Mouse (Mus musculus) Patski (cell line): Measurements from ENCODE around the gene Gli2. TPM values are rescaled to one million over a fixed set of nuclear protein-coding genes. Genes with fewer than 3 reads are reported as not detected.

Experiments used
- ATAC-seq: fragments of 100-300 bp; one replicate; pipeline ENCODE4 v1.8.0; 2021
- CTCF ChIA-PET: fragments of 350-600 bp; sonication (Branson Sonifier 250); formaldehyde crosslinking; loops from one replicate; lab custom pipeline; 2022; ENCODE audit warnings: inconsistent platforms; lab: Charles Lee
- POLR2A ChIA-PET: fragments of 350-600 bp; sonication (Branson Sonifier 250); formaldehyde crosslinking; loops from one replicate; lab custom pipeline; 2022; ENCODE audit warnings: antibody characterized with exemption, inconsistent platforms; lab: Charles Lee
- DNase-seq: peaks from one replicate; pipeline ENCODE4 v3.0.0-alpha.2; 2011; ENCODE audit warnings: low read depth, low spot score
- H3K27me3 ChIP-seq: fragments of 371-371 bp; one replicate; pipeline ENCODE4 v1.5.1; 2021
- CTCF ChIP-seq: fragments of 100-300 bp; IDR thresholded peaks from one replicate; pipeline ENCODE4 v1.5.1; 2021
- in situ Hi-C: fragments of 300-500 bp; cut with MboI; formaldehyde crosslinking; loops from 3 replicates; pipeline ENCODE4 v1.11.1; 2018; ENCODE audit warnings: low pct_unique_long_range_greater_than_20kb, mixed read lengths
- polyA plus RNA-seq: library from polyadenylated mRNA; unstranded; gene quantifications from one replicate; pipeline ENCODE4 v1.2.3, GENCODE M21; 2021

The Gli2 gene
- polyA plus RNA-seq, 1 experiment from 2014 or later = 2.7 TPM

- TF ChIP-seq CTCF = no peak
- ChIA-PET CTCF (no interaction called here), POLR2A (interaction anchor here (0.6 kb wide), 1 partner anchor 55 kb away, joined by 4 read pairs; no protein-coding TSS in a partner anchor)
- no peak for ATAC-seq
- in situ Hi-C loops = no loop called here
- no peak for DNase-seq
- H3K27me3 ChIP-seq = no peaks in the 10 kb centered on the region
Observed at GRCm38 (mm10) chr1:118815015-118815414, 238.4 kb downstream of the Gli2 start.

- ChIA-PET POLR2A (no interaction called here), CTCF (no interaction called here)
- TF ChIP-seq CTCF = no peak
- no peaks in the 10 kb centered on the region for H3K27me3 ChIP-seq
- no peak for ATAC-seq
- DNase-seq = no peak
- in situ Hi-C loops = no loop called here
Observed at GRCm38 (mm10) chr1:118810336-118810735, 243.1 kb downstream of the Gli2 start.

DNA sequence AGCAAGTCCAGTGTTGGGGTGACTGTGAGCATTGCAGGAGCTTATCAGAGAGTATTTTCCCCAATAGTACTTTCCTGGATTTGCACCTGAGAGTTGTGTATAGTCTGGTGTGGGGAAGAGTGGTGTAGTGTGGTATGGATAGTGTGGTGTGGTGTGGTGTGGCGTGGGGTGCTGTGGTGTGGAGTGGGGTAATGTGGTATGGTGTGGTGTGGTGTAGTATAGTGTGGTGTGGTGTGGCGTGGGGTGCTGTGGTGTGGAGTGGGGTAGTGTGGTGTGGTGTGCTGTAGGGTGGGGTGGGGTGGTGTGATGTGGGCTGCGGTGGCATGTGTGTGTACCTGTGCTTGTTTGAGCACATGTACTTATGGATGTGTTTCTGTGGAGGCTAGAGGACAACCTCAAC lies 246.7 kb downstream of the Gli2 start:
- in situ Hi-C loops = no loop called here
- CTCF ChIA-PET = interaction anchor here (1.1 kb wide), 2 partner anchors 23 to 247 kb away, joined by 3 read pairs; no protein-coding TSS in a partner anchor

DNA sequence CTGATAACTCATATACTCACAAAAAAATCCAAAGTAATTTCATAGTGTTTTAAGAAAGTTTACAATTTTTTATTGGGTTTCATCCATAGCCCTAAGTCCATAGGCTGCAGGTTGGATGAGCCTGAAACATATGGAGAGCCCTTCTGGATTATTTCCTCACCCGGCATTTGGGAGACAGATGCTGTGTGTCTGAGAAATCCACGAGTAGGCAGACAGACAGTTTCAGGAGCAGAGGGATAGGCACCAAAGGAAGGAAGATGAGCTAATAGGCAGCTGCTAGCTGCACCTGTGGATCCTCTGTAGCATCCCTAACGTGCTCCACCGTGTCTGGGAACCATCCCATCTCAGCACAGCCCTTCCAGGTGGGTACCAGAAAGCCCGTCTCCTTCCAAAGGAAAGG lies 251.3 kb downstream of the Gli2 start:
- no peak for DNase-seq
- ATAC-seq = no peak
- in situ Hi-C loops = no loop called here
- H3K27me3 ChIP-seq = no peaks in the 10 kb centered on the region
- CTCF ChIA-PET = no interaction called here
- TF ChIP-seq CTCF = no peak
- POLR2A ChIA-PET = no interaction called here

More for the DNA sequence above, 246.7 kb downstream of the Gli2 start:
- TF ChIP-seq CTCF = no peak
- POLR2A ChIA-PET = no interaction called here
- no peak for ATAC-seq
- no peaks in the 10 kb centered on the region for H3K27me3 ChIP-seq
- no peak for DNase-seq

DNA sequence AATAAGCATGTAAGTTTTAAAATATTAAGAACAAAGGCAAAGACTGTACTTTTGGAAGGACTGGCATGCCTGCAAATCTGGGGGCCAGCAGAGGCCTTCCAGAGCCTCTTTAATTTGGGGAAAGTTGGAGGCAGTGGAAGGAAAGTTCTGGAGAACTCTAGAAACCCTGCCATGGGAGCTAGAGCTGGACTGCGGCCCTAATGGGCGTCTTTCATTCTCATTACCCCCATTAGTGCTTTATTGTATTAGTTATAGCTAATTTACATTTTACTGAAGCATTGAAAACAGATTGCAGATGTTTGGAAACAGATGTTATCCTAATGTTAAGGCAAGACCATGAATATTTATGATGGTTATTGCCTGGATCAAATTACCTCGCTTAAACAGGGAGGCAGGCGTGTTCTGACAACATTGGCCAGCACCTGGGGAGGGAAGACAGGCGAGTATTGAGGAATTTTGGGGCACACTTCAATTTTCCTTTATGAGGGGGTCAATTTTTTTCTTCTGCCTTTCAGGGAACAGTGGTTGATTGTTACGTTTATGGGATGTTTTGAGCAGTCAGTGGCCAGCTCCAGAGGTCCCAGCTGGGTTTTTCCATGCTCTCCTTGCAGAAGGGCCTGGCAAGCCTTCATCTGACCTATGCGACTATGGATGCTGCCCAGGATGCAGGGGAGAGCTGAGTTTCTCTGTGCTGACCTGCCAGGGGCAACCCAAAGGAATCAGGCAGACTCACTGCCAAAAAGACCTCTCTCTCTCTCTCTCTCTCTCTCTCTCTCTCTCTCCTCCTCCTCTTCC lies 253.9 kb downstream of the Gli2 start:
- POLR2A ChIA-PET = no interaction called here
- no peak for ATAC-seq
- CTCF ChIA-PET = no interaction called here

GRCm38 (mm10) chr1:118795415-118796167 lies 257.8 kb downstream of the Gli2 start:
- in situ Hi-C loops = no loop called here
- no peaks in the 10 kb centered on the region for H3K27me3 ChIP-seq
- DNase-seq = no peak
- TF ChIP-seq CTCF = no peak
- no peak for ATAC-seq
- ChIA-PET CTCF (no interaction called here), POLR2A (no interaction called here)

More for the DNA sequence above, 253.9 kb downstream of the Gli2 start:
- DNase-seq = no peak
- no peak for TF ChIP-seq CTCF
- no peaks in the 10 kb centered on the region for H3K27me3 ChIP-seq
- in situ Hi-C loops = no loop called here

DNA sequence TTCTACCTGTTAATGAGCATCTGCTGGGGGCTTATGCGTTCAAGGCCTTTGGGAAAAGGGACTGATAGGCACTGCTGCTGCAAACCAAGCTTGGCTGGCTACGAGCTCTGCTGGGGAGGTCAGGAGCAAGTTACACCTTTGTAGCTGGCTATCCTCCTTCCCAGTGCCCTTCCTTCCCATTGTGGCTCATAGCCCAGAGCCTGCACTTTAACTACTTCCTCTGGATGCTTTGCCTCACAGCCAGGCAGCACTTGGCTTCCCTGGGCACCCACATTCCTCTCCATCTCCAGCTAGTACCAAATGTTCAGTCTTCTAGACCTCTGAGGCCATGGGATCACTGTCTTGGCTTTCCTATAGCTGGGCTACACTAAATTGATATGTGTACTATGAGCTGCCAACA lies 263.5 kb downstream of the Gli2 start:
- in situ Hi-C loops = no loop called here
- DNase-seq = no peak
- no peak for TF ChIP-seq CTCF
- ATAC-seq = no peak
- CTCF ChIA-PET = no interaction called here
- H3K27me3 ChIP-seq = peaks cover 5% of the 10 kb centered on the region
- POLR2A ChIA-PET = no interaction called here

- ChIA-PET POLR2A (no interaction called here), CTCF (interaction anchor here (1.9 kb wide), 1 partner anchor 9 kb away, joined by 4 read pairs; no protein-coding TSS in a partner anchor)
- no peak for ATAC-seq
- in situ Hi-C loops = no loop called here
- DNase-seq = no peak
- H3K27me3 ChIP-seq = peaks cover 5% of the 10 kb centered on the region
- no peak for TF ChIP-seq CTCF
Observed at GRCm38 (mm10) chr1:118789468-118789867, 264.0 kb downstream of the Gli2 start.

GRCm38 (mm10) chr1:118788813-118789212 lies 264.6 kb downstream of the Gli2 start:
- in situ Hi-C loops = no loop called here
- CTCF ChIA-PET = interaction anchor here (1.9 kb wide), 1 partner anchor 9 kb away, joined by 4 read pairs; no protein-coding TSS in a partner anchor
- ATAC-seq (no peak), DNase-seq (no peak)
- peaks cover 5% of the 10 kb centered on the region for H3K27me3 ChIP-seq
- TF ChIP-seq CTCF = no peak
- POLR2A ChIA-PET = interaction anchor here (0.6 kb wide), 1 partner anchor 434 kb away, joined by 4 read pairs; no protein-coding TSS in a partner anchor

DNA sequence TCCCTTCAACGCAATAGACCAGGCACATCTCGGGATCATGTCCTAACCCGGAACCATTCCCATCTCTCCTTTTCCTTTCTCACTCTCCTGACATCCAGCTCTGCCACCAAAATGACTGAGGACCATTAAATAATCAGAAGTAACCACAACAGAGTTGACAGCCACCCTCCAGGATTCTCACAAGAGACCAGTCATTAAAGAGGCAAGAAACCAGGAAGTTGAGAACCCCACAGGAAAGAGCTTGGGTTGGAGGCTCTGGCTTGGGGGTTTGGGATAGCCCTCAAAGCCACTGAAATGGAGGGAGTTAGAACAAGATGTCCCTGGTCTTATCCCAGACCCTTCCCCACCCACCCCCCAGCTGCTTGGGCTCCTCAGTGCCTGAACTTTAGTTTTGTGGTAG lies 265.9 kb downstream of the Gli2 start:
- no peak for TF ChIP-seq CTCF
- in situ Hi-C loops = no loop called here
- H3K27me3 ChIP-seq = peaks cover 5% of the 10 kb centered on the region
- ATAC-seq = no peak
- ChIA-PET POLR2A (interaction anchor here (0.6 kb wide), 1 partner anchor 635 kb away, joined by 3 read pairs; the partner anchor contains the start of gene Inhbb), CTCF (interaction anchor here (1.1 to 1.8 kb wide), 2 partner anchors 15 to 20 kb away, joined by 4 to 8 read pairs; no protein-coding TSS in a partner anchor)
- DNase-seq = no peak
